Mouse (Mus musculus) midbrain, postnatal 0 days (tissue): ENCODE data around the gene Ltbr. TPM values are rescaled to one million over a fixed set of nuclear protein-coding genes. Genes with fewer than 3 reads are reported as not detected.

ENCODE experiments used
- ATAC-seq: fragments of 200-750 bp; cut with Nextera tagmentation; 2 replicates; pipeline ENCODE4 v1.8.0; 2017; ENCODE audit warnings: moderate number of reproducible peaks, mild to moderate bottlenecking, moderate TSS enrichment, moderate library complexity; ENCODE audit not compliant: low FRiP score
- DNase-seq: peaks from one replicate; pipeline ENCODE4 v3.0.0-alpha.2; 2015; ENCODE audit warnings: low spot score
- H3K27ac ChIP-seq: fragments of 300-500 bp; sonication (generic); 2 replicates; pipeline ENCODE4 v1.5.1; 2014; ENCODE audit warnings: low read depth, mild to moderate bottlenecking, low read length, mixed read lengths
- H3K27me3 ChIP-seq: fragments of 300-500 bp; sonication (generic); 2 replicates; pipeline ENCODE4 v1.6.1; 2014; ENCODE audit warnings: low read length, control low read depth, mixed read lengths; ENCODE audit not compliant: insufficient read depth
- H3K36me3 ChIP-seq: fragments of 300-500 bp; sonication (generic); 2 replicates; pipeline ENCODE4 v1.6.1; 2014; ENCODE audit warnings: low read length, control low read depth, mixed read lengths; ENCODE audit not compliant: insufficient read depth
- H3K4me1 ChIP-seq: fragments of 300-500 bp; sonication (generic); 2 replicates; pipeline ENCODE4 v1.6.1; 2014; ENCODE audit warnings: mild to moderate bottlenecking, control low read depth, antibody characterized with exemption, low read length, mixed read lengths; ENCODE audit not compliant: insufficient read depth
- H3K4me2 ChIP-seq: fragments of 300-500 bp; sonication (generic); 2 replicates; pipeline ENCODE4 v1.6.1; 2014; ENCODE audit warnings: low read depth, mild to moderate bottlenecking, low read length, mixed read lengths; ENCODE audit not compliant: poor library complexity, severe bottlenecking
- H3K4me3 ChIP-seq: fragments of 300-500 bp; sonication (generic); 2 replicates; pipeline ENCODE4 v1.5.1; 2014; ENCODE audit warnings: low read depth, mild to moderate bottlenecking, low read length, moderate library complexity
- H3K9ac ChIP-seq: fragments of 300-500 bp; sonication (generic); replicated peaks from 2 replicates; pipeline ENCODE4 v1.6.1; 2014; ENCODE audit warnings: mild to moderate bottlenecking, low read length, moderate library complexity, mixed read lengths; ENCODE audit not compliant: poor library complexity, severe bottlenecking
- H3K9me3 ChIP-seq: fragments of 300-500 bp; sonication (generic); 2 replicates; pipeline ENCODE4 v1.6.1; 2016; ENCODE audit warnings: low read length, control low read depth
- CTCF ChIP-seq: IDR thresholded peaks from 2 replicates; pipeline ENCODE4 v1.5.1; 2016; ENCODE audit warnings: antibody characterized with exemption, mild to moderate bottlenecking
- WGBS: fragments of 180-500 bp; shearing (Covaris S2); extraction: QIAGEN DNeasy Blood & Tissue Kit; methylation state at CpG from one replicate; pipeline ENCODE4 v1.1.7; 2014; 5-methylcytosine and 5-hydroxymethylcytosine counted together
- polyA plus RNA-seq: library from polyadenylated mRNA; unstranded; fragments of >200 nt; fragmentation: Nextera tagmentation; extraction: Ambion mirVana; gene quantifications from 2 replicates; pipeline ENCODE4 v1.2.1, GENCODE M21; 2015
- total RNA-seq: library from RNA; depleted of rRNA; stranded (reverse); fragments of >200 nt; gene quantifications from 2 replicates; pipeline ENCODE4 v1.2.3, GENCODE M21; 2014

Ltbr gene
- total and polyA plus RNA-seq, 2 experiments from 2014 or later, result 14.5 to 24.4 TPM

GRCm38 (mm10) chr6:125344084-125344483 is 30.4 kb upstream of the Ltbr start:
- WGBS, result 57% methylated on average over 8 of the region's 8 CpGs
- H3K36me3 ChIP-seq, result no peaks in the 10 kb centered on the region
- H3K4me2 ChIP-seq, result no peak overlapping the region
- H3K9ac ChIP-seq, result no peak overlapping the region
- H3K9me3 ChIP-seq, result no peaks in the 10 kb centered on the region
- H3K4me3 ChIP-seq, result no peak overlapping the region
- H3K4me1 ChIP-seq, result no peaks in the 10 kb centered on the region
- 0 out of 2 replicates have a peak, but pooled peaks cover 2% of the 10 kb centered on the region for H3K27me3 ChIP-seq
- ATAC-seq, result no peak
- DNase-seq, result no peak
- no peak for TF ChIP-seq CTCF
- no peak overlapping the region for H3K27ac ChIP-seq

GRCm38 (mm10) chr6:125342198-125342597 is 28.5 kb upstream of the Ltbr start:
- no peak overlapping the region for H3K9ac ChIP-seq
- WGBS, result 61% methylated on average over 3 of the region's 3 CpGs
- DNase-seq (no peak), ATAC-seq (no peak)
- no peaks in the 10 kb centered on the region for H3K4me1 ChIP-seq
- H3K27ac ChIP-seq, result no peak overlapping the region
- no peak for TF ChIP-seq CTCF
- no peak overlapping the region for H3K4me2 ChIP-seq
- no peaks in the 10 kb centered on the region for H3K36me3 ChIP-seq
- no peak overlapping the region for H3K4me3 ChIP-seq
- H3K27me3 ChIP-seq, result 0 out of 2 replicates have a peak, but pooled peaks cover 2% of the 10 kb centered on the region
- H3K9me3 ChIP-seq, result no peaks in the 10 kb centered on the region

GRCm38 (mm10) chr6:125340244-125340643 is 26.6 kb upstream of the Ltbr start:
- Histone ChIP-seq H3K4me1 (no peaks in the 10 kb centered on the region), H3K4me3 (no peak overlapping the region), H3K36me3 (no peaks in the 10 kb centered on the region), H3K27me3 (0 out of 2 replicates have a peak, but pooled peaks cover 2% of the 10 kb centered on the region), H3K9ac (no peak overlapping the region), H3K27ac (no peak overlapping the region), H3K9me3 (no peaks in the 10 kb centered on the region), H3K4me2 (no peak overlapping the region)
- TF ChIP-seq CTCF, result no peak
- no peak for DNase-seq
- 74% methylated on average over 5 of the region's 5 CpGs for WGBS
- ATAC-seq, result no peak

DNA sequence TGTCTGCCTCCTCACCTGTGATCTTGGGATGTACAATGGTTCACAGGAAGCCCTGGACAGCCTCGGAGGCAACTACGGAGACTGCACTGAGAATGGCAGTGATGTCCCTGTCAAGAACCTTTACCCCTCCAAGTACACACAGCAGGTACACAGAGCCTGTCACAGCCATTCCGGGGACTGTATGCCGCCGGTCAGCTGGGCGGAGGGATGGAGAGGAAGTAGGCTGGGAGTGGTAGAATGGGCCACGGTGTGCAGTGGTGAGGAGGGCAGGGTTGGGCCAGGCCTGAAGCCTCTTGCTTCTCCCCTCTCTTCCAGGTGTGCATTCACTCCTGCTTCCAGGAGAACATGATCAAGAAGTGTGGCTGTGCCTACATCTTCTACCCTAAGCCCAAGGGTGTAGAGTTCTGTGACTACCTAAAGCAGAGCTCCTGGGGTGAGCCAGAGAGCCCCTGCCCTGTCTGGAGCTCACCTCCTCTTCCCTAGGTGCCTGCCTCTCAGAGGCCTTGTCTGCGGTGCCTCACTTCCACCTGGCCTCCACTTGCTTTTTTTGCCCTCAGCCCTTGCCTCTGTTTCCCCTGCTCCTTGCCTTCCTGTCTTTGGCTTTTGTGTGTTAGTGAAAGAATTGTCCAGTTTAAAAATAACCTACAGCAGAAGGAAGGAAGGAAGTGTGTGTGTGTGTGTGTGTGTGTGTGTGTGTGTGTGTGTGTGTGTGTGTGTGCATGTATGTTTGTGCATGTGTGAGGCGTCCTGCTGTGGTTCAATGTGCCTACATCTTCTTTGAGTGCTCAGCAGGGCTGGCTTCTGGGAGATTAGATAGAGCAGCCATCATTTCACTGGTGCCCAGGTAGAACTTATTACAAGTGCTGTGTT is 25.3 kb upstream of the Ltbr start:
- Histone ChIP-seq H3K4me1 (no peaks in the 10 kb centered on the region), H3K9ac (no peak overlapping the region), H3K36me3 (no peaks in the 10 kb centered on the region), H3K4me2 (no peak overlapping the region), H3K4me3 (no peak overlapping the region), H3K27me3 (0 out of 2 replicates have a peak, but pooled peaks cover 2% of the 10 kb centered on the region), H3K9me3 (no peaks in the 10 kb centered on the region), H3K27ac (no peak overlapping the region)
- no peak for ATAC-seq
- no peak for TF ChIP-seq CTCF
- no peak for DNase-seq
- WGBS, result 77% methylated on average over 9 of the region's 9 CpGs

DNA sequence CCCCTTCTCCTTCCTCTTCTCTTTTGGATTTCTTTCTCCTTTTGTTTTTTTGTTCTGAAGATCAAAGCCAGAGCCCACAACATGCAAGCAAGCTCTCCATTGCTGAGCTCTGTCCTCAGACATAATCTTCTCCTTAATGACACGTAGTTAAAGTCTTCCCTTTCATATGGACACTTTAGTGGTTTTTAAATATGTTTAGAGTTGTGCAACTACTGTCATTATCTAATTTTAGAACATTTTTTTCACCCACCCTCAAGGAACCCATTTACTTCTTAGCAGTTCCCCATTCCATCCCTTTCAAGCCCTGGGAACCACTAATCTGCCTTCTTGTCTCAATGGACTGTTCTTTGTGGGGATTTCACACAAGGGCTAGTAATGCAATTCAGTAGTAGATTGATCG is 20.7 kb upstream of the Ltbr start:
- Histone ChIP-seq H3K9ac (no peak overlapping the region), H3K4me3 (no peak overlapping the region), H3K9me3 (no peaks in the 10 kb centered on the region), H3K36me3 (no peaks in the 10 kb centered on the region), H3K4me2 (no peak overlapping the region), H3K27ac (no peak overlapping the region), H3K27me3 (no peaks in the 10 kb centered on the region), H3K4me1 (no peaks in the 10 kb centered on the region)
- ATAC-seq (no peak), DNase-seq (no peak)
- 43% methylated on average over 2 of the region's 2 CpGs for WGBS
- no peak for TF ChIP-seq CTCF

DNA sequence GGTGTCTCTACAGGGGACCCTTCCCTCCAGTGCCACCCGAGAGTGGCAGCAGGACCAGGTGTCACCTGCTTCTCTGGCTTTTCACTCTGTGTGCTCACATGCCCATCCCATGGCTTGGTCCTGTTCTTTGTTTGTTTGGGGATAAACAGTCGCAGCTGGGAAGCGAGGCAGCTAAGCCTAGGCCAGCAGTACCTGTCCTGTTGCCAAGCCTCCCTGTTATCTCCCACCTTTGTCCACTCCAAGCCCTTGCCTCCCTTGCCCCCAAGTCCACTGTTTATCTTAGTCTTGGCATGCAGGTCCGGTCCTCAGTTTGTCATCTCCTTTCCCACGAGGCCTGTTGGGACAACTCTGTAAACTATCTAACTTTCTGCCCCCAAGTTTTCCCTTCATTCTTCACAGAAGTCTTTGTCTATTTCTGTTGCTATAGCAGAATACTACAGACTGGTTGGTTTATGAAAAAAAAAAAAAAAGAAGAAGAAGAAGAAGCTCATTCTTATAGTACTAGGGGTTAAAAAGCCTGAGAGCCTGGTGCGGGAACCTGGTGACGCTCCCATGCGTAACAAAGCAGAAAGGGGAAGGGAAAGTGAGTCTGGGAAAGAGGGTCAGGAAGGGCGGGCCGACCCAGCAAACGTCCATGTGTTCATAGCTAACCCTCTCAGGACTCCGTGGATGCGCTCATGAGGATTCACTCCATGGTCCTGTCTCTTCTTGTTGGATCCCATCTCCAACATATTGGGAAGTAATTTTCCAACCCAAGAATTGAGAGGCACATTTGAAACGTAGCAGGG is 19.6 kb upstream of the Ltbr start:
- ATAC-seq (no peak), DNase-seq (no peak)
- Histone ChIP-seq H3K27me3 (no peaks in the 10 kb centered on the region), H3K9me3 (no peaks in the 10 kb centered on the region), H3K36me3 (no peaks in the 10 kb centered on the region), H3K4me2 (no peak overlapping the region), H3K27ac (no peak overlapping the region), H3K9ac (no peak overlapping the region), H3K4me3 (no peak overlapping the region), H3K4me1 (no peaks in the 10 kb centered on the region)
- WGBS, result 79% methylated on average over 14 of the region's 14 CpGs
- TF ChIP-seq CTCF, result no peak
